Mouse (Mus musculus): ENCODE measurements around the gene Slc9a7. TPM values are rescaled to one million over a fixed set of nuclear protein-coding genes. Genes with fewer than 3 reads are reported as not detected.

Gene Slc9a7
- polyA plus RNA-seq, 1 experiment from 2014 or later: 6.2 TPM

- Histone ChIP-seq H3K4me3 (ENCODE audit: inconsistent target) (no peak overlapping the region), H3K79me2 (ENCODE audit: inconsistent target) (no peaks in the 10 kb centered on the region), H3K36me3 (ENCODE audit: inconsistent target) (no peaks in the 10 kb centered on the region), H3K27ac (no peak overlapping the region)
- WGBS (ENCODE audit: missing documents): 52% methylated on average over 3 of the region's 3 CpGs
Observed at GRCm38 (mm10) chrX:20061764-20062480, 229.7 kb downstream of the Slc9a7 start.

GRCm38 (mm10) chrX:20060769-20061315 lies 230.8 kb downstream of the Slc9a7 start:
- 24% methylated on average over 43 of the region's 47 CpGs for WGBS (ENCODE audit: missing documents)
- Histone ChIP-seq H3K27ac (no peak overlapping the region), H3K4me3 (ENCODE audit: inconsistent target) (no peak overlapping the region), H3K36me3 (ENCODE audit: inconsistent target) (no peaks in the 10 kb centered on the region), H3K79me2 (ENCODE audit: inconsistent target) (no peaks in the 10 kb centered on the region)

- no peaks in the 10 kb centered on the region for H3K79me2 ChIP-seq (ENCODE audit: inconsistent target)
- no peak overlapping the region for H3K27ac ChIP-seq
- no peaks in the 10 kb centered on the region for H3K36me3 ChIP-seq (ENCODE audit: inconsistent target)
- H3K4me3 ChIP-seq (ENCODE audit: inconsistent target): peak overlapping the region; percentile 29; the same call in 1 of the 2 replicates
- 20% methylated on average over 56 of the region's 65 CpGs for WGBS (ENCODE audit: missing documents)
Observed at GRCm38 (mm10) chrX:20060096-20060768, 231.4 kb downstream of the Slc9a7 start.

- H3K79me2 ChIP-seq (ENCODE audit: inconsistent target): no peaks in the 10 kb centered on the region
- WGBS (ENCODE audit: missing documents): 15% methylated on average over 33 of the region's 40 CpGs
- H3K36me3 ChIP-seq (ENCODE audit: inconsistent target): no peaks in the 10 kb centered on the region
- peak within 1 kb of the TSS; percentile 29 for H3K4me3 ChIP-seq (ENCODE audit: inconsistent target)
- H3K27ac ChIP-seq: no peak within 1 kb of the TSS
Observed at GRCm38 (mm10) chrX:20059381-20059971, 232.1 kb downstream of the Slc9a7 start, which contains the start of gene Chst7. Chst7 (plus strand) TSS chrX:20059560.

Other genes with a start within 250 kb of the Slc9a7 start
- 0.47 to 1.8 TPM (median 1.2 TPM) in 3 replicates for gene Chst7, start 232.2 kb downstream of the Slc9a7 start, polyA plus RNA-seq (2018)
- 26.7 to 43.9 TPM (median 36.2 TPM) in 3 replicates for gene Rp2, start 72.7 kb upstream of the Slc9a7 start, polyA plus RNA-seq (2018)
- 2.7 to 4.4 TPM (median 3.1 TPM) in 3 replicates for gene Jade3, start 133.9 kb upstream of the Slc9a7 start, polyA plus RNA-seq (2018)